Mouse (Mus musculus): ENCODE measurements around the gene Cpa4. TPM values are rescaled to one million over a fixed set of nuclear protein-coding genes. Genes with fewer than 3 reads are reported as not detected.

The Cpa4 gene
- polyA plus RNA-seq, 2 experiments: 0.05 to 0.07 TPM

DNA sequence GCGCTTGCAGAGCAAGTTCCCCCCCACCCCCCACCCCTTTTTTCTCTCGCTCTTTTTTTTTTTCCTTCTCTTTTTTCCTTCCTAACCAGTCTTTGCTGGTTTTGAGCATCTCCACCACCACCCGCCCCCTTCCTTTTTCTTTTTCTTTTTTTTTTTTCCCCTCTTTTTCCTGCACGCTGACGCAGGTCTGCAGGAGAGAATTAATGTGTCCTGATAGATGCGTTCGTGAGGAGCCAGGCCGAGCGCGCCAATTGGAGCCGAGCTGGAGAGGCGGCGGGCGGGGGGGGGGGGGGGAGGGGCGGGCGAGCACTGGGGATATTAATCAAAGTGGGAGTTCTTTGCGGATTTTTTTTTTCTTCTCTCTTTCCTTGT is 20.9 kb upstream of the Cpa4 start:
- Histone ChIP-seq H3K27me3 (ENCODE audit: control insufficient read depth, insufficient read depth, low read length) (peaks cover 34% of the 10 kb centered on the region), H3K9me3 (ENCODE audit: control insufficient read depth, low read length) (no peaks in the 10 kb centered on the region), H3K4me3 (ENCODE audit: insufficient read depth in 1 of 2, low read depth in 2 of 2, low read length in 2 of 2) (no peak overlapping the region; a peak in 1 of 4 replicates), H3K27ac (no peak overlapping the region), H3K36me3 (replicated peaks; ENCODE audit: control insufficient read depth, insufficient read depth, low read depth) (no peaks in the 10 kb centered on the region), H3K4me2 (ENCODE audit: low read depth) (peak overlapping the region; percentile 44), H3K9ac (replicated peaks) (no peak overlapping the region), H3K4me1 (replicated peaks; ENCODE audit: control insufficient read depth in 2 of 2, insufficient read depth in 2 of 2, low read length in 1 of 2) (peaks cover 0 to 11% of the 10 kb centered on the region in 2 experiments; a peak in 1 of 4 replicates)
- WGBS (ENCODE audit: insufficient replicate concordance): under 1% methylated on average over 15 of the region's 17 CpGs
- ATAC-seq (ENCODE audit: insufficient read depth): no peak
- no peak for TF ChIP-seq CTCF (IDR thresholded peaks at IDR 0.05; ENCODE audit: low read depth)
- DNase-seq (ENCODE audit: low read depth in 3 of 3, low spot score in 3 of 3): no peak

GRCm38 (mm10) chr6:30547656-30548306 is 20.4 kb upstream of the Cpa4 start:
- Histone ChIP-seq H3K9me3 (ENCODE audit: control insufficient read depth, low read length) (no peaks in the 10 kb centered on the region), H3K27me3 (ENCODE audit: control insufficient read depth, insufficient read depth, low read length) (peaks cover 31% of the 10 kb centered on the region), H3K4me3 (ENCODE audit: insufficient read depth in 1 of 2, low read depth in 2 of 2, low read length in 2 of 2) (no peak overlapping the region), H3K9ac (replicated peaks) (no peak overlapping the region), H3K27ac (no peak overlapping the region), H3K36me3 (replicated peaks; ENCODE audit: control insufficient read depth, insufficient read depth, low read depth) (no peaks in the 10 kb centered on the region), H3K4me2 (ENCODE audit: low read depth) (peak overlapping the region; percentile 44), H3K4me1 (replicated peaks; ENCODE audit: control insufficient read depth in 2 of 2, insufficient read depth in 2 of 2, low read length in 1 of 2) (peaks cover 0 to 13% of the 10 kb centered on the region in 2 experiments; a peak in 1 of 4 replicates)
- TF ChIP-seq EP300 (IDR thresholded peaks at IDR 0.05; ENCODE audit: low read depth) (no peak), CTCF (IDR thresholded peaks at IDR 0.05; ENCODE audit: low read depth) (no peak)
- DNase-seq (ENCODE audit: low read depth in 3 of 3, low spot score in 3 of 3): no peak
- 31% methylated on average over 9 of the region's 9 CpGs for WGBS (ENCODE audit: insufficient replicate concordance)
- no peak for ATAC-seq (ENCODE audit: insufficient read depth)

- 21% methylated on average over 15 of the region's 15 CpGs for WGBS (ENCODE audit: insufficient replicate concordance)
- no peak for TF ChIP-seq EP300 (IDR thresholded peaks at IDR 0.05; ENCODE audit: low read depth)
- TF ChIP-seq CTCF (IDR thresholded peaks at IDR 0.05; ENCODE audit: low read depth): no peak
Measured at GRCm38 (mm10) chr6:30549231-30549761, 18.9 kb upstream of the Cpa4 start.

DNA sequence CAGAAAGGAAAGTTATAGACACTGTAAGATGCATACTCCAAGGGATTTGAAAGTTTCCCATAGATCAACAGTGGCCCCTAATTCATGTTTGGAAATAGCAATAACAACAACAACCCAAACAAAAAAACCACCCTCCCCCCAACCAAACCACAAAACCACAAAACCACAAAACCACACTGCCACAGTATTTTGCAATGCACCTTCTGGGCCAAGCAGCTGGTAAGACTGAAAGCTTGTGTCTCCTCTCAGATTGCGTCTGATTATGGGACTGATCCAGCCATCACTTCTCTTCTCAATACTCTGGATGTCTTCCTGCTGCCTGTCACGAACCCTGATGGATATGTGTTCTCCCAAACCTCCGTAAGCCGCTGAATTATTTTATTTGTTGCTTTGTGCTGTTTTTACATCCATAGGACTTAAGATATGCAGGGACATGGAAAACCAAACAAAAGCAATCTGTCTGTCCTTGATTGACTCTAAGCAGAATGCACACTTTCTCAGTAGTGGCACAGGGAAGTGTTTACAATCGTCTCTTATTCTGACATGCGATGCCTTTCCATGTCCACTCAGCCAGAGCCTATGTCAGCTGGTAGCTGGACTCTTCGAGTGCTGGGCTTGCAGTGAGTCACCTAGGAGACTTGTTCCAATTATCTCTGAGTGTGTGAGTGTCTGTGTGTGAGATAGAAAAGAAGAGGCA is 17.5 kb upstream of the Cpa4 start:
- DNase-seq (ENCODE audit: low read depth in 3 of 3, low spot score in 3 of 3): no peak
- Histone ChIP-seq H3K9me3 (ENCODE audit: control insufficient read depth, low read length) (no peaks in the 10 kb centered on the region), H3K9ac (replicated peaks) (no peak overlapping the region), H3K27ac (no peak overlapping the region), H3K4me2 (ENCODE audit: low read depth) (no peak overlapping the region), H3K36me3 (replicated peaks; ENCODE audit: control insufficient read depth, insufficient read depth, low read depth) (no peaks in the 10 kb centered on the region), H3K4me1 (replicated peaks; ENCODE audit: control insufficient read depth in 2 of 2, insufficient read depth in 2 of 2, low read length in 1 of 2) (peaks cover 0 to 13% of the 10 kb centered on the region in 2 experiments; a peak in 1 of 4 replicates), H3K4me3 (ENCODE audit: insufficient read depth in 1 of 2, low read depth in 2 of 2, low read length in 2 of 2) (no peak overlapping the region), H3K27me3 (ENCODE audit: control insufficient read depth, insufficient read depth, low read length) (peaks cover 27% of the 10 kb centered on the region)
- ATAC-seq (ENCODE audit: insufficient read depth): no peak
- WGBS (ENCODE audit: insufficient replicate concordance): 42% methylated on average over 7 of the region's 7 CpGs
- TF ChIP-seq EP300 (IDR thresholded peaks at IDR 0.05; ENCODE audit: low read depth) (no peak), CTCF (IDR thresholded peaks at IDR 0.05; ENCODE audit: low read depth) (no peak)

More at GRCm38 (mm10) chr6:30549231-30549761, 18.9 kb upstream of the Cpa4 start:
- DNase-seq (ENCODE audit: low read depth in 3 of 3, low spot score in 3 of 3) (no peak), ATAC-seq (ENCODE audit: insufficient read depth) (no peak)
- Histone ChIP-seq H3K4me2 (ENCODE audit: low read depth) (no peak overlapping the region), H3K27ac (no peak overlapping the region), H3K27me3 (ENCODE audit: control insufficient read depth, insufficient read depth, low read length) (peaks cover 30% of the 10 kb centered on the region), H3K4me1 (replicated peaks; ENCODE audit: control insufficient read depth in 2 of 2, insufficient read depth in 2 of 2, low read length in 1 of 2) (peaks cover 0 to 13% of the 10 kb centered on the region in 2 experiments; a peak in 1 of 4 replicates), H3K9me3 (ENCODE audit: control insufficient read depth, low read length) (no peaks in the 10 kb centered on the region), H3K36me3 (replicated peaks; ENCODE audit: control insufficient read depth, insufficient read depth, low read depth) (no peaks in the 10 kb centered on the region), H3K9ac (replicated peaks) (no peak overlapping the region), H3K4me3 (ENCODE audit: insufficient read depth in 1 of 2, low read depth in 2 of 2, low read length in 2 of 2) (no peak overlapping the region)

GRCm38 (mm10) chr6:30551193-30551515 is 17.0 kb upstream of the Cpa4 start:
- H3K27ac ChIP-seq: no peak overlapping the region
- peaks cover 27% of the 10 kb centered on the region for H3K27me3 ChIP-seq (ENCODE audit: control insufficient read depth, insufficient read depth, low read length)
- H3K9ac ChIP-seq (replicated peaks): no peak overlapping the region
- H3K4me3 ChIP-seq (ENCODE audit: insufficient read depth in 1 of 2, low read depth in 2 of 2, low read length in 2 of 2): no peak overlapping the region
- H3K36me3 ChIP-seq (replicated peaks; ENCODE audit: control insufficient read depth, insufficient read depth, low read depth): no peaks in the 10 kb centered on the region
- TF ChIP-seq EP300 (IDR thresholded peaks at IDR 0.05; ENCODE audit: low read depth): no peak
- TF ChIP-seq CTCF (IDR thresholded peaks at IDR 0.05; ENCODE audit: low read depth): no peak
- DNase-seq (ENCODE audit: low read depth in 3 of 3, low spot score in 3 of 3): no peak
- no peak for ATAC-seq (ENCODE audit: insufficient read depth)
- no peaks in the 10 kb centered on the region for H3K9me3 ChIP-seq (ENCODE audit: control insufficient read depth, low read length)
- H3K4me1 ChIP-seq (replicated peaks; ENCODE audit: control insufficient read depth in 2 of 2, insufficient read depth in 2 of 2, low read length in 1 of 2): peaks cover 0 to 13% of the 10 kb centered on the region in 2 experiments; a peak in 1 of 4 replicates
- no peak overlapping the region for H3K4me2 ChIP-seq (ENCODE audit: low read depth)
